Mouse (Mus musculus): ENCODE data around the gene Hcrt.
A peak's percentile ranks its signal among the peaks of the same experiment; 100 is the strongest.

The Hcrt gene

GRCm38 (mm10) chr11:100762831-100763230 lies at the start of gene Hcrt:
Gene Hcrt (minus strand): TSS chr11:100762931.
- DNase-seq (ENCODE audit: inconsistent age in 2 of 2, low spot score in 1 of 2), result no peak

GRCm38 (mm10) chr11:100811132-100811531 lies 48.4 kb upstream of the Hcrt start:
- DNase-seq (ENCODE audit: inconsistent age in 2 of 2, low spot score in 1 of 2), result no peak

- DNase-seq (ENCODE audit: inconsistent age in 2 of 2, low spot score in 1 of 2), result no peak
Observed at GRCm38 (mm10) chr11:100810516-100810915, 47.8 kb upstream of the Hcrt start.

- no peak for DNase-seq (ENCODE audit: inconsistent age in 2 of 2, low spot score in 1 of 2)
Observed at GRCm38 (mm10) chr11:100806380-100807305, 43.9 kb upstream of the Hcrt start.

GRCm38 (mm10) chr11:100805535-100805934 lies 42.8 kb upstream of the Hcrt start:
- peak in 1 of 2 experiments; percentile 60 for DNase-seq (ENCODE audit: inconsistent age in 2 of 2, low spot score in 1 of 2)

- no peak for DNase-seq (ENCODE audit: inconsistent age in 2 of 2, low spot score in 1 of 2)
Observed at GRCm38 (mm10) chr11:100804409-100804808, 41.7 kb upstream of the Hcrt start.

GRCm38 (mm10) chr11:100799426-100799825 lies 36.7 kb upstream of the Hcrt start:
- DNase-seq (ENCODE audit: inconsistent age in 2 of 2, low spot score in 1 of 2), result peak; percentile 84 to 92

- DNase-seq (ENCODE audit: inconsistent age in 2 of 2, low spot score in 1 of 2), result no peak
Observed at GRCm38 (mm10) chr11:100796585-100796984, 33.9 kb upstream of the Hcrt start.

GRCm38 (mm10) chr11:100795386-100795785 lies 32.7 kb upstream of the Hcrt start:
- DNase-seq (ENCODE audit: inconsistent age in 2 of 2, low spot score in 1 of 2), result no peak

- peak; percentile 76 to 94 for DNase-seq (ENCODE audit: inconsistent age in 2 of 2, low spot score in 1 of 2)
Observed at GRCm38 (mm10) chr11:100791457-100792049, 28.8 kb upstream of the Hcrt start.

- peak; percentile 88 to 90 for DNase-seq (ENCODE audit: inconsistent age in 2 of 2, low spot score in 1 of 2)
Observed at GRCm38 (mm10) chr11:100790644-100791043, 27.9 kb upstream of the Hcrt start.

GRCm38 (mm10) chr11:100789702-100790101 lies 27.0 kb upstream of the Hcrt start:
- no peak for DNase-seq (ENCODE audit: inconsistent age in 2 of 2, low spot score in 1 of 2)

GRCm38 (mm10) chr11:100785774-100786173 lies 23.0 kb upstream of the Hcrt start:
- no peak for DNase-seq (ENCODE audit: inconsistent age in 2 of 2, low spot score in 1 of 2)

GRCm38 (mm10) chr11:100784286-100784685 lies 21.6 kb upstream of the Hcrt start:
- no peak for DNase-seq (ENCODE audit: inconsistent age in 2 of 2, low spot score in 1 of 2)

- DNase-seq (ENCODE audit: inconsistent age in 2 of 2, low spot score in 1 of 2), result no peak
Observed at GRCm38 (mm10) chr11:100782568-100782967, 19.8 kb upstream of the Hcrt start.

GRCm38 (mm10) chr11:100781763-100782475 lies 19.2 kb upstream of the Hcrt start:
- DNase-seq (ENCODE audit: inconsistent age in 2 of 2, low spot score in 1 of 2), result no peak

- peak; percentile 52 to 83 for DNase-seq (ENCODE audit: inconsistent age in 2 of 2, low spot score in 1 of 2)
Observed at GRCm38 (mm10) chr11:100780247-100780646, 17.5 kb upstream of the Hcrt start.

GRCm38 (mm10) chr11:100778069-100778468 lies 15.3 kb upstream of the Hcrt start:
- no peak for DNase-seq (ENCODE audit: inconsistent age in 2 of 2, low spot score in 1 of 2)

- no peak for DNase-seq (ENCODE audit: inconsistent age in 2 of 2, low spot score in 1 of 2)
Observed at GRCm38 (mm10) chr11:100775921-100776320, 13.2 kb upstream of the Hcrt start.

GRCm38 (mm10) chr11:100774261-100774660 lies 11.5 kb upstream of the Hcrt start:
- DNase-seq (ENCODE audit: inconsistent age in 2 of 2, low spot score in 1 of 2), result no peak

GRCm38 (mm10) chr11:100770646-100771408 lies 8.1 kb upstream of the Hcrt start, which contains the start of gene Ghdc:
Gene Ghdc (minus strand): TSS chr11:100770957.
- peak; percentile 89 to 96 for DNase-seq (ENCODE audit: inconsistent age in 2 of 2, low spot score in 1 of 2)

Data from adrenal gland, adult (tissue).